Mouse (Mus musculus) thymus, postnatal 10 days (tissue): ENCODE measurements around the gene Ptger4.
A peak's percentile ranks its signal among the peaks of the same experiment; 100 is the strongest.
"Not testable (repeated sequence)": the region's sequence is repeated elsewhere in the genome, so short reads cannot be mapped to it uniquely, and the experiment has no call there.

Experiments used
- DNase-seq, 2 experiments: peaks; one replicate each; pipeline ENCODE4 v3.0.0; 2021; ENCODE audit warnings: low spot score in 2 of 2

Ptger4 gene

DNA sequence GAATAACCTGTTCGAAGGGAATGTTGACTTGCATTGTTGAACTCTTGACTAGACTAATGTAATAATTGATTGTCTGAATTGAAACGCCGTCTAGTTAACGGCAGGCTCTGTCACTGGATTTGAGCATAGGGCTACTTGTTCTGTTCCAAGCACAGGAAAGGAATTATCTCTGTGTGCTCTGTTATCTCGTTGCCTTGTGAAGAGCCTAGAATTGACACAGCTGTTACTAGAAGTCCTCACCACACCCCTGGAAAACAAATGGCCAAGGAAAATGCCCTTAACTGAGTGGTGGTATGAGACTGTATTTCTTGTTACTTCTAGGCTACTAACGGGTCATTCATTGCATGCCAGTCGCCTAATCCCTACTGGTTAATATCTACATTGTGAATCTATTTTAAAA is 5.9 kb downstream of the Ptger4 start:
- no peak for DNase-seq

GRCm38 (mm10) chr15:5237012-5237660 is 6.9 kb downstream of the Ptger4 start:
- peak; percentile 38 to 47 for DNase-seq

DNA sequence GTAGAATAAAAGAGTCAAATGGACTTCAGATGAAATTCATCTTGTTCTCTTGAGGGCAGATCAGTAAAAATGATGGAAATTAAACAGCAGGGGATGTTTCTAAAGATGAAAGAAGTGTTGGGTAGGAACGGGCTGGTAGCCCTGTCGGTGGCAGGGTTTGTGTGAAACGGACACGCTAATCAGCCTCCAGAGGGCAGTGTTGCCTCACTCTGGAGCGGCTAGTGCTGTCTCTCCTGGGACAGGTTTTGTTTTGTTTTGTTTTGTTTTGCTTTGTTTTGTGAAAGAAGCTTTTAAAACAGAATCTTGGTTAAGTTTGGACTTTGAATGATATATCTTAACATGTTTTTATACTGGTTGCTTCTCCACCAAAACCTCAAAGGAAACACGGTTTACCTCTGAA is 7.4 kb downstream of the Ptger4 start:
- DNase-seq = peak; percentile 74 to 90

GRCm38 (mm10) chr15:5235527-5235926 is 8.5 kb downstream of the Ptger4 start:
- no peak for DNase-seq

DNA sequence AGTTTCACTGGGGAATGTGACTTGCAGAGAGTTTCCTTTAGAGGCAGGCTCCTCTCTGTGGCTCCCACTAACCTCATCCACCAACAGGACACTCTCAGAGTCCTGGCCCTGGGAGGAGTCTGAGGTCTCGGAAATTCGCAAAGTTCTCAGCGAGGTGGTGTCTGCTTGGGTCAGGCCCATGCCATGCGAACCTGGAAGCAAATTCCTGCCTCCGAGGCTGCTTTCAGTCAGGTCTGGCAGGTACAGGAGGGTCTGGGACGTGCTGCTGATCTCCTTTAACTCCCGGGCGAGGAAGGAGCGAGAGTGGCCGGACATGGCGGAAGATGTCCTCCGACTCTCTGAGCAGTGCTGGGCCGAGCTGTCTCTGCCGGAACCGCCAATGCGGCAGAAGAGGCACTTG is 9.3 kb downstream of the Ptger4 start:
- no peak for DNase-seq

DNA sequence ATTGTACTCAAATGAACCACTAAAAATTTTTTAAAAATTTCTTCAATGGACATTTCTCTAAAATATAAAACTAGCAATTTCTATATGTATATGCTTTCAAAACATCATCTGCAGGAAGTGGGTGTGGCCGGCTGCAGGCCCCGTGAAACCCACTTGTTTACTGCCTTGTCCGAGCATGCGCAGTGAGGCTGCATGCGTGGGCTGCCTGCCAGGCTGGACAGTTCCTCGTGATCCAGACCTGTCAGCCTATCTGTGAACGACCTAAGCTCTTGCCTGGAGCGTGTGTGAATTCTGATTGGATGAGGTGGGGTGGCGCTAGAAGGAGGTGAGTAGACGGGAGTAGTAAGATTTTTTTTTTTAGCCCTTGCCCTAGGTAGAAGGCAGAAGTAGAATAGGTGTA is 13.2 kb downstream of the Ptger4 start:
- DNase-seq = not testable (repeated sequence)

DNA sequence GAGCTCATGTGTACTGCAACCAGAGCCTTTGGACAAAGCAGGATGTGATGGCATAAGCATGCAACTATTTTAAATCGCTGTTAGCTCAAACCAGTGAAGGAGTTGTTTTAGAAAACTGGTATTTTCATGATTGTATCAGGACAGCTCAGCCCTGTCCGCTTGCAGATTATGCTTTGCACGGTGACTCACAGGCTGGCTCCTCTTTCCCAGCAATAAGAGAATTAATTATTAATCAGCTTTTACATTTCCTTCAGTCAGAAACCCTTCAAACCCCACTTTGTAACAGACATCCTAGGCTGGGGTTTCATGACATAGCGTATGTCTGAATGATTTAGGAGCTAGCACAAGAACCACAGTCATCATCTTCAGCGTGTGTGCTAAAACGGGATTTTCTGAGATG is 23.5 kb downstream of the Ptger4 start:
- DNase-seq = no peak

DNA sequence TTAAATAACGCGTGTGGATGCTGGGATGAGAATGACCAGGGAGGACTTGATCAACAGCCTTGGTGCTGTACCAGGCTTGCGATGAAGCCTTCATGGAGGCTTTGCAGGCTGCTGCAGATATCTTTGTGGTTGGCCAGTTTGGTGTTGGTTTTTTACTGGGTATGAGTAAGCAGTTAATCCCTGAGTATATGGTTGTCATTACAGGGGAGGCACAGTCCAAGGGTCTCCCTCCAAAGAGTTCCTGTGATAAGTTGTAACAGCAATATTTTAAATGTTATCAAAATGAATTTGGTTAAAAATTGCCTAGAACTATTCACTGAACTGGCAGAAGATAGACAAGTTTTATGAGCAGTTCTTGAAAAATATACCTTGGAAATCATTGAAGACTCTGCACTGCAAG is 34.9 kb downstream of the Ptger4 start:
- DNase-seq = no peak

DNA sequence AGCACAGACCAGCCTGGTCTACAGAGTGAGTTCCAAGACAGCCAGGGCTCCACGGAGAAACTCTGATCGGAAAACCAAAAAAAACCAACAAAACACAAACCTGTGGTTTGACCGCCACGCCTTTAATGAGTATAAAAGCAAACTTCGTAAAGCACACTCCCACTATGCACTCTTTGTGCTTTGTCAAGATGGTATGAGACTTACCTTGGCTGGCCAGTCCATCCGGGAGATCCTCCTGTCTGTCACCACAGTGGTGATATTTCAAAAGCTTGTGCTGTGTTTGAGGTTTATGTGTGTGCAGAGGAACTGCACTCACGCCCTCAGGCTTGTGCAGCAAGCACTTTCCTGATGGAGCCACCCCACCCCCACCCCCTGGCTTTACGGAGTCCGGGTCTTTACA is 38.8 kb downstream of the Ptger4 start:
- no peak for DNase-seq

DNA sequence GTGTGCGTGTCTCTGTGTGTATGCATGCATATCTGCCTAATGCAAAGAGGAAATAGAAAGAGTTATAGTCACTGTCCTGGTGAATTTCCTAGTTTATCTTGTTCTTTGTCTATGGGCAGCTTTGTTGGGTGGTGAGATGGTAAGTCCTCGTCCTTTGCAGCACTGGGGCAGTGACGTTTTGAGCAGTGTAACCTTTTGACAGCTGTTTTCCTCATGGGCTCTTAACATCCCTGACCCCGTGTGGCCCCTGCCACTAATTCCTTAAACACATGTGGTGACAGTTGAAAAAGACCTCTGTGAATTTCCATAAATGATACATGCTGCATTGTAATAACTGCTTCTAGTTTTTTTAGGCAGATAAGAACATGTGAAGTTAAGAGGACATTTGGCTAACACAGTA is 47.3 kb downstream of the Ptger4 start:
- no peak for DNase-seq

DNA sequence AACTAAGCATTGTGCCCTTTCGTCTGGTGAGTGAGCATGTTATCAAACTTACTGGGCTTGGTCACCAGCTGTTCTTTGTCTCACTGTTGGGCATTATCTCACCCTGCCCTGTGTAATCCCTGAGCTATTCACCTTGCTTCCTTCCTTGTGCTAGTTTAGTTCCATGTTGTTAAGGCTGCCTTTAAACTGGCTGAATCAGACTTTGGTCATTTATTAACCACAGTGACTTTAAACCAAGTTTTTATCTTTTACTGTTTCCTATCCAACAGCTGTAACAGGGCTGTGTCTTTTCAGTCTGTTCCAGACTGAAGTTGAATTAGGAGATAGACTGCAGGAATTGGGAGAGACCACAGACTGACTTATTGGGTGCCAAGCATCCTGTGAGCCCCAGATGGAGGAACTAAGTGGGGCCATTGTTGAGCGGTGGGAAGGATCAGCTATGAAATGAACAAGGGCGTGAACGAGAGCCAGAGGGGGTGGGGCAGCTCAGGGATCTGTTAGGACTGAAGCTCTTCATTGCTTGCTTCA is 47.9 kb downstream of the Ptger4 start:
- no peak for DNase-seq

GRCm38 (mm10) chr15:5194931-5195330 is 49.1 kb downstream of the Ptger4 start:
- no peak for DNase-seq

- no peak for DNase-seq
Observed at GRCm38 (mm10) chr15:5194446-5194845, 49.5 kb downstream of the Ptger4 start.

GRCm38 (mm10) chr15:5193833-5194232 is 50.2 kb downstream of the Ptger4 start:
- DNase-seq = peak in 1 of 2 experiments; percentile 12

DNA sequence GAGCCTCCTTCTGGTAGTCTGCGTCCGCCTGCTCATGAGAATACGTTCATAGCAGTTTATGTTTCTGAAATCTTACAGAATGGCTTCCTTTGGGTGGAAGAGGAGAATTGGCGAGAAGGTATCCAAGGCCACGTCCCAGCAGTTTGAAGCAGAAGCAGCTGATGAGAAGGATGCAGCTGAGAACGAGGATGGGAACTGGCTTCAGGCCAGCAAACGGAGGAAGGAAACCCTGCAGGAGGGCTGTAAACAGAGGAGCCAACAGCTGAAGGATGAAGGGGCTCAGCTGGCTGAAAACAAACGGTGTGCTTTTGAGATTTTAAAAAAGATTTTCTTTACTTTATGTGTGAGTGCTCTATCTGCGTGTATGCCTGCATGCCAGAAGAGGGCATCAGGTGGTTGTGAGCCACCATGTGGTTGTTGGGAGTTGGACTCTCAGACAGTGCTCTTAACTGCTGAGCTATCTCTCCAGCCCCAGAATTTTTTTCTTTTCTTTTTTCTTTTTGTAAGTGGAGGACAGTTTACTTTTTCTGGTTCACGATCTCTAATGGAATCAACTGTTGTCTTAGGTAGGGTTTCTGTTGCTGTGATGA is 54.4 kb downstream of the Ptger4 start:
- no peak for DNase-seq

GRCm38 (mm10) chr15:5188029-5188428 is 56.0 kb downstream of the Ptger4 start:
- no peak for DNase-seq

- DNase-seq = no peak
Observed at GRCm38 (mm10) chr15:5187116-5187515, 56.9 kb downstream of the Ptger4 start.

- DNase-seq = no peak
Observed at GRCm38 (mm10) chr15:5186293-5186675, 57.7 kb downstream of the Ptger4 start.

DNA sequence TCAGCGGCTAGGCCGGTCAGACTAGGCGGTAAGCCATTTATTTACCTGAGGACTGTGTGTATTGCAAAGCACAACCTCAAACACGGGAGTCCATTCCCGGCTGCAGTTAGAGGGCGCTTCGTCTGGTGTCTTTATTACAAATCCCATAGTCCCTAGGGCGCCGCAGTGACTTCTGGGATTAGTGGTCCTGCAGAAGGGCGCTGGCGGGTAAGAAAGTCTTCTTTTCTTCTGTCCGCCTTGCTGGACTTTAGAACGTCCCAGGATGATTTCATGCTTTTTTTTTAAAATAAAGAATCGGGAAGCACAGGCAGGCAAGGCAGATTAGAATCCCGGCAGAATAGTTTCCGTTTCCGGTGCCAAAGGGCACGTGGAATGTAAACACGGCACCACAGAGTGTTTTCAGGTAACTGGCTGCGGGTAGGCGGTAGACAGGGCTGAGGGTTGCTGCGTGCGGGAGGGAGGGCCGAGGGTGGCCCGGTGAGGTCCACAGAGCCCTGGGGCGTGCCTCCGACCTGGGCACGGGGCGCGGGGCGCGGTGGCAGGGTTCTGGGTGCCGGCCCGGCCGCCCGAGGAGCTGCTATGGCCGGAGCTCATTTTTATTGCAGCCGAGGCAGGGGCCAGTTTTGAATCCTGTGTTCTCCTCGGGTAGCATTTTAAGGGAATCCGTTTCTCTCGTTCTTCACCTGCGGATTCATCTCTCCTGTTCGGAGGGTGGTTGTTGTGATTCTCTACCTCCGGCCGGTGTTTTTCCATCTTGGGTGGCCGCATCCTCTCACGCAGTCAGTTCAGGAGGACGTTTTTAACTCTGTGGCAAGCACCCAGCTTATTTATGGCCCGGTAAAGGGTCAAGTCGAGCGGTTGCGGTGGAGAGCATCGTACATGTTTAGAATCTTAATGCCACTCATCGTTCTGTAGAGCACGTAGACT is 58.4 kb downstream of the Ptger4 start, which contains the start of gene Ttc33:
Ttc33 (plus strand) TSS at position 160 of the 927 bp plus-strand sequence.
- DNase-seq = peak; percentile 58 to 60

DNA sequence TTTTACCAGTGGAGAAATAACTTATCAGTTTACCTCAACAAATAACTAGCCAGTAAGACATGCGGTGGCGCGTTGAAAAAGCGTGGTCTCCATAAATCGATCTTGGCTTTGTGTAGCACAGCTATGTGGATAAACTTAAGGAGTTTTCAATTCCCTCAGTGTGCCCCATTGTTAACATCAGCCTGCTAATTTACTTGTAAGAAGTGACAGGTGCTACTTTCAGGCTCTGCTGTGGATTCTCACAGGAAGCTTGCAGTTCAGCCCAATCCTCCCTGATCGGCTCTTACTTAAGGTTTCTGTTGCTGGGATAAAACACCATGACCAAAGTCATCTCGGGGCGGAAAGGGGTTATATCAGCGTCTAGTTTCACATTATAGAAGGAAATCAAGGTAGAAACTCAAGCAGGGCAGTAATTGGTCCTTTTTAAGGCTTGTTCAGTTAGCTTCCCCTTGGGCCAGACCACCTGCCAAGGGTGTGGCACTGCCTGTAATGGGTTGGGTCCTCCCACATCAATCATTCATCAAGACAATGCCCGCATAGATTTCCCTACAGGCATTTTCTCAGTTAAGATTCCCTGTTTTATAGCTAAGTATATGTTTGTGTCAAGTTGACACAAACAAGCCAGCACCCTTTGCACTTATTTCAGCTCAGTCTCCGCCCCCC is 59.2 kb downstream of the Ptger4 start:
- DNase-seq = no peak

DNA sequence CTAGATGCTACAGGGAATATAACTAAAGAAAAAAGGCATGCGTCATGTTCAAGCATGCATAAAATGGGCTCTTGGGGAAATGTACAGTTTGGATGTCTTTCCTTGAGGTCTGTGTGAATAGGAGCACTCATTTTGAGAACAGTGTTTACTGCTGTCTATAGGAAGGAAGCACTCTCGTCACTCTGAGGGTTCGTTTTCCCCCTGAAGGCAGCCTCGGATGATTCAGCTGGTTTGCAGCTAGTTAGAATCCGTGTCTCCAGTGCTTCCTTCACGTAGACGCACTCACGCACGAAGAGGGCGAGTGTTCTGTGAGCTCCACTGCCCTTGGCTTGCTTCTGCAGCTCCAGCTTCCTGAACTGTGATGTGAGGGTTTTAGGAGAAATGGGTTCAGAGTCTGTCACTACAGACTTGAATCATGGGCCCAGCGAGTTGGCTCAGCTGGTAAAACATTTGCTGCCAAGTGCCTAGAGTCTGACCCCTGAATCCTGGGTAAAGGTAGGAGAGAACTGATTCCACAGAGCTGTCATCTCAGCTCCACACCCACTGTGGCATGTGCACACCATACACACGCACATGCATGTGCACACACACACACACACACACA is 70.7 kb downstream of the Ptger4 start:
- no peak for DNase-seq
